Mouse (Mus musculus): Measurements from ENCODE around the gene Rpl13.
"Not testable (repeated sequence)": the region's sequence is repeated elsewhere in the genome, so short reads cannot be mapped to it uniquely, and the experiment has no call there.

Rpl13 gene

DNA sequence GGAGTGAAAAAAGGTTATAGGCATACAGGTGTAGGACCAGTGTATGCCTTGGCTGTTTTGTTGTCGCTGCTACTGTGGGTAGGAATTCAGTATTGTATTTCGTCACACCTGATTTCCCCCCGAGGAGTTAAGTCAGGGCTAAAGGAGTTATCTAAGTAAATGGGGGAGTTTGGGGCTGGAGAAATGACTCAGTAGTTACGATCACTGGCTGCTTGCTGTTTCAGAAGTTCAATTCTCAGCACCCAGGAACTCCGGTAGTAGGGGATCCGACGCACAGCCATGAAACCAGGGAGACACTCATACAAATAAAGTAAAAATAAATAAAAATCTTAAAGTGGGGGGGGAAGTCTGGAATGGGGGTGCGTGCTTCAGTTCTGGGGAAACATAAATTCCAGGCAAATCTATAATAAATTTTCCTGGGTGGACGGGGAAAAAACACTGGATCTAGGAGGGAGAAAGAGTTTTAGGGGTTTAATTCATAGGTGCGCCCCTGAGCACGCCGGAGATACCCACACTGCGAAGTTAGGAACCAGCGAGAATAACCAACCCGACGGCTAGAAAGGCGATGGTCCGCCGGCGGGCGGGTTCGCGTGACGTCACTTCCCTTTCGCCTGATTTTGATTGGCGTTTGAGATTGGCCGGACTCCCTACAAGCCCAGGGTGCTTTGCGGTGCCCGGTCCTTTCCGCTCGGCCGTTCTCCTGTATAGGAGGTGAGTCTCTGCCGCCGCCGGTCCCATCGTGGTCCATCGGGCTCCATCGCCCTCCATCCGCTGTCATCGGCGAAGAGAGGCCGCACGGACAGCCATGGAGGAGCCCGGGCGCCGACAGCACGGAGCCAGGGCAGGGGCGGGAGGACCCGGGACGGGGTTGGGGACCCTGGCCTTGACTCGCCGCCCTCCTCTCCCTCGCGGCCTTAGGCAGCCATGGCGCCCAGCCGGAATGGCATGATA, at the start of gene Rpl13:
TSS of gene Rpl13 (plus strand) at position 616 of the 951 bp plus-strand sequence.
- peak; percentile 95 to 98 for DNase-seq (ENCODE audit: low spot score in 2 of 2)

DNA sequence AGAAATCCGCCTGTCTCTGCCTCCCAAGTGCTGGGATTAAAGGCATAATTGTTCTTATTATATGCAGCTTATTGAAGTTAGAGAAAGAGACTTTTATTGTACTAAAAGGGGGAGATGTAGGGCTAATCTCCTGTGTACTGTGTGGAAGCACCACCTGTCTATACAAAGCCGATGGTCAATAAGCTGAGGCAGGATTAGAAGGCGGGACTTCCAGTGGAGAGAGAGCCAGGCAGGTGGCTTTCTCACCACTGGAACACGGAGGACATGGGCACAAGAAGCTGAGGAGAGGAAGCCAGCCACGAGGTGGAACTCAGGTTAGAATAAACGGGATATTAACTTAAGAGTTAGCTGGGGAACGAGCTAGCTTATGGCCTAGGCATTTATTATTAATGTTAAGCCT, 39.4 kb upstream of the Rpl13 start, which contains the start of gene Spg7:
TSS of gene Spg7 (plus strand) at position 222 of the 400 bp plus-strand sequence.
- DNase-seq (ENCODE audit: low spot score in 2 of 2), result no peak

DNA sequence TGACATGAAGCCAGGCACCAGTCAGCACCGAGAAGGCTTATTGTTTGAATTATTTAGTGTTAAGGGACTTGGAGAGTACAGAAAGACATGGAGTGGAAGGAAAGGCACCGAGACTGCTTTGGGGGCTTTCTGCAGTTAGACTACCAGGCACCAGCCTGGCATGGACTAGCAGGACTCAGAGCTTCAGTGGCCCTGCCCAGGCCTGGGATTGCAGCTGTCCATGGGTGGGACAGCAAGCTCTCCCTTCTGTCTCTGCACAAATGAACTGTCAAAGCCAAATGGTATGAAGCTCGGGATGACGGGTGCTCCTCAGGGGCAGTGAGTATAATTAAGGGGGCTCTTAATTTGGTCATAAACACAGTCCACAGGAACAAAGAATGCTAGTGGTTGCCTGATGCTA, 38.1 kb upstream of the Rpl13 start:
- DNase-seq (ENCODE audit: low spot score in 2 of 2), result no peak

DNA sequence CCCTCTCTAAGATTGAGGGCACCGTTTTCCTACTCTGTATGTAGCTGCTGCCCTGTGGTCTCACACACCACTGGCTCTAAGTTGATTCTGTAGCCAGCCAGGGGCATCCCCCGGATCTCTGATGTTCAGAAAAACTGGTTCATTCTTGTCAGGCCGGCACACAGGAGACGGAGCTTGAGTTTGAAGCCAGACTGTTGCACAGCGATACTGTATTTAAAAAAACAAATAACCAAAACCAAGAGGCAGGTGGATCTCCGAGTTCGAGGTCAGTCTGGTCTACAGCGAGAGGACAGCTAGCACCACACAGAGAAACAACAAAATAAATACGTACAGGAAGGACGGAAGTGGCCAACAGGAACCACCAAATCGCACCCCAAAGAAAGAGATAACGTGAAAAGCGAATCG, 37.3 kb upstream of the Rpl13 start:
- no peak for DNase-seq (ENCODE audit: low spot score in 2 of 2)

DNA sequence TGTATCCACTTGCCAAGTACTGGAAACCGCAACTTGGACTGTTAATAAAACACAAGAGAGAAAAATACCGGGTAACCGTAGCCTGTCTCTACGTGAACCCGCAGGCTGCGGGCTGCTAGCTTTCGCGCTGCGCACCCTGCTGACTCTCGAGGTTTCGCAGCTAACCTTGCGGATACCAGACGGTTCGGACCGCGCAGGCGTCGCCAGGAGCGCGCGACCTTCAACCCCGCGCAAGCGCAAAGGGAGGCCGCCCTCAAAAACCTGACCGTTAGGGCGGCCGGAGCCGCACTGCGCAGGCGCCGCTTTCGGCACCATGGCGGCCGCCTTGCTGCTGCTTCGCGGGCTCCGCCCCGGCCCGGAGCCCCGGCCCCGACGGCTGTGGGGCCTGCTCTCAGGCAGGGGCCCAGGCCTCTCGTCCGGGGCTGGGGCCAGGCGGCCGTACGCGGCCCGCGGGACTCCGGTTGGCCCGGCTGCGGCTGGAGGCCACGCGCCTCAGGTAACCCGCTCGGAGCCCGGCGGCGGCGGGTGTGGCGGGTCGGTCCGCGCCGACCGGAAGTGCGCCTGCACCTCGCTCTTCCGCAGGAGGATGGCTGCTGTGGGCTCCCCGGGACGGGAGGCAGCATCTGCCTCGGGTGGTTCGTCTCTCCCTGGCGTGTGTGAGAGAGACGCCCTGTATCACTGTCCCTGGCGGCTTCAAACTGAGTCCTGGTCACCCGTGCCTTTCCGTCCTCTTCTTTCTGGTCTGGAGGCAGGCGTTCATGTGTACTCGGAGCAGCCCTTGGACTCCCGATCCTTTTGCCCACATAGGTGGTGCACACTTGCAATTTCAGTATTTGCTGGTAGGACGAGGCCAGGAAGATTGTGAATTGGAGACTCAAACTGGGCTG, 36.7 kb upstream of the Rpl13 start:
- peak; percentile 87 to 94 for DNase-seq (ENCODE audit: low spot score in 2 of 2)

DNA sequence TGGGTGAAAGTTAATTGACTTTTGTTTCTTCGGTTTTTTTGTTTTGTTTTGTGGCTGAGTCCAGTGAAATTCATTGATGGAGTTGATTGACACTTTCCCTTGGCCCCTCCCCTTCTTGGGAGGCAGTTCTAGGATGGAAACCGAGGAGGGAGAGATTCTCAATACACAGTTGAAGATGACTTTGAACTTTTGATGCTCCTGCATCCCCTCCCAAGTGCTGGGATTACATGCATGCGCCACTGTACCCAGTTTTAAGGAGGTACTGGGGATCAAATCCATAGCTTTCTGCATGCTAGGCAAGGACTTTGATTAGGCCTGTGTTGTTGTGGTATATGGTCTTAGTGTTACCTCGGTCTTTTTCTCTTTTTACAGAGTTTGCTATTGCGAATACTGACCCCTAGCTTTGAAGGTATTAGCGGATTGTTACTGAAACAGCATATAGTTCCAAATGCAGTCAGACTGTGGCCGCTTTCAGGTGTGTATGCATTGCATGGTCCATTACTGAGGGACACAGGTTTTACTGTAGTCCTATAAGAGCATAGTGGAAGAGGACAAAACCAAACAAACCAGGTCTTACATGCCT, 36.0 kb upstream of the Rpl13 start:
- no peak for DNase-seq (ENCODE audit: low spot score in 2 of 2)

DNA sequence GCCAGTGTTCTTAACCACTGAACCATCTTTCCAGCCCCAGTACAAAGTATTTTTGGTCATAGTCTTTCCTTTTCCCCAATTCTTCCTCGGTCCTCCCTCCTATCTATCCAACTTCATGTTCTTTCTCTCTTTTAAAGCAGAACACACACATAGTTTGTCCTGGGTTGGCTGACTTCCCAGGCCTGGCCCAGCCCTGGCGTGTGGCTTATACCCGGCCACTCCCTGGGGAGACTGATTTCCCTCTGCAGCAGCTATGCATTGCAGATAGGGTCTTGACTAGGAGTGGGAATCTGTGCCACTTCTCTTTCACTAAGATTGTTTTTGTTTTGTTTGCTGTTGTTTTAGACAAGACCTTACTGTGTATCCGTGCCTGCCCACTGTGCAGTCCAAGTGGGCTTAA, 31.0 kb upstream of the Rpl13 start:
- no peak for DNase-seq (ENCODE audit: low spot score in 2 of 2)

DNA sequence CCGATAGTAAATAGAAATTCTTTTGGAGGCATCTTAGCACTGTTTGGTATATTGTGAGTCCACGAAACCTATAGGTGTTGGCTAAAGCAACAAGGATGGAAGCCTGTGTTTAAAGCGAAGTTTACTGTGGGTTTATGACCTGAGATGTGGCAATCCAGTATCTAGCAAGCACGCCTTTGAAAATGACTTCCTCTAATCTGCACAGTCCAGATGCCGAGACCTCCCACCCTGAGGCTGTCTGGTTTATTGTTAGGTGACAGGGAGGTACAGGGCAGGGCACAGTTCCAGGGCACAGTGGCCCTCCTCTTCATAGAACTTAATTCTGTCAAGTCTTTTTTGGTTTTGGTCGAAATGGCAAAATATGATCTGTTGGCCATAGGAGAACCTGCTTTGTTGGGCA, 24.9 kb upstream of the Rpl13 start:
- DNase-seq (ENCODE audit: low spot score in 2 of 2), result no peak

DNA sequence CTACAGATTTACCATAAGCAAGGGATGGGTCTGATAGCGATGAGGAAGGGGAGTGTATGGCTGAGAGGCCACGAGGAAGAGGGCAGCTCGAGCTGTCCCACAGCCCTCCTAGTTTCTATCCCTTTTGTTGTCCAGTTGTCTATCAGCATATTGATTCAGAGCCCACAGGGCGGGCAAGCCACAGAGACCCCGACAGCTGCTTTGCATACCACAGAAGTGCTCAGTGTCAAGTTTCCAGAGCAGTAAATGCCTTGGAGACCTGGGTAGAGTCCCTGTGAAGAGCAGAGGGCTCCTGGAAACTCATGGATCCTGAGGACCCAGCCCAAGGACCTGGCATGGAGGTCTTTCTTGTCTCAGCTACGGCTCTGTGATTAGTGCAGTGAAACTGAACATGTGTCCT, 19.2 kb upstream of the Rpl13 start:
- no peak for DNase-seq (ENCODE audit: low spot score in 2 of 2)

DNA sequence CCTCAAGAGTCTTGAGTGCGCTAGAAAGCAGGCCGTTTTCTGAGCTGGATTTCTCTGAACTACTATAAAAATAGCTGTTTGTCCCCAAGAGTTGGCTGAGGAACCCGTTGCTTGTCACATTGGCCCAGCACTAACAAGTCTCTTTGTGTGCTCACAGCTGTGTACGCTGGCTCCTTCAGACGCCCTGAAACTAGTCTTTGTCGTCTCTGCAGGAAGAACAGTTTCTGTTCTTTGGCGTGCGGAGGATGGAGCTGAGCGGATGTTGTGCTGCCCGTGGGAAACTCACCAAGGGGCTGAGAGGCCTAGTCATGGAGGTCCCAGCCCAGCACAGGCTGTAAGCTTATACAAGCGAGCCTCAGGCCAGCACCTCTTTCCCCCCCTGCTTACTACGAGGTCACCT, 18.5 kb upstream of the Rpl13 start:
- peak in 1 of 2 experiments; percentile 58 for DNase-seq (ENCODE audit: low spot score in 2 of 2)

DNA sequence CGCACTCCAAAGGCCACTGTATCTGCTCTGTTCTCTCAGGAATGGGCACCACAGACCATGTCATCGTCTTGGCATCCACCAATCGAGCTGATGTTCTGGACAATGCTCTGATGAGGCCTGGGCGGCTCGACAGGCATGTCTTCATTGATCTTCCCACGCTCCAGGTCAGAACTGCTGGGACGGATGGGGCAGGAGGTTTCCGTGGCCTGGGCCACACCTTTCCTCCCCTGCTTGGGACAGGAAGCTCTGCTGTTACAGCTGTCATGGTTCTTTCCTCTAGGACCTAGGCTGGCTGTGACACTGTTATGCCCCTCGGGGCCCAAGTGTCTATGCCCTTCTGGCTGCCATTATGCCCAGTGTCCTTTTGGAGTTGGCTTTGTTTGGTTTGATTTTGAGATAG, 14.9 kb upstream of the Rpl13 start:
- DNase-seq (ENCODE audit: low spot score in 2 of 2), result no peak

DNA sequence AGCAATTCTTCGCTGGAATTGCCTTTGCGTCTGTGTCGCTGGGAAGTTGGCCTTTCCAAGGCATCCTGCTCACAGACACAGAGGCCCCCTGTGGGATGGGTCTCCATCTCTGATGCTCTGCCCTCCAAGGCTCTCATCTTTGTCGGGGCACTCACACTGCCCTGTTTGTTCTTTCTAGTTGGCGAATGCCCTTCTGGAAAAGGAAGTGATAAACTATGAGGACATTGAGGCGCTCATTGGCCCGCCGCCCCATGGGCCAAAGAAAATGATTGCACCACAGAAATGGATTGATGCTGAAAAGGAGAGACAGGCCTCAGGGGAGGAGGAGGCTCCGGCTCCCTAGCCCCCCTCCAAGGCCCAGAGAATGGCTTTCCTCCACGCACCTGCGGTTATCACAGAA, 4.9 kb upstream of the Rpl13 start:
- peak in 1 of 2 experiments; percentile 49 for DNase-seq (ENCODE audit: low spot score in 2 of 2)

DNA sequence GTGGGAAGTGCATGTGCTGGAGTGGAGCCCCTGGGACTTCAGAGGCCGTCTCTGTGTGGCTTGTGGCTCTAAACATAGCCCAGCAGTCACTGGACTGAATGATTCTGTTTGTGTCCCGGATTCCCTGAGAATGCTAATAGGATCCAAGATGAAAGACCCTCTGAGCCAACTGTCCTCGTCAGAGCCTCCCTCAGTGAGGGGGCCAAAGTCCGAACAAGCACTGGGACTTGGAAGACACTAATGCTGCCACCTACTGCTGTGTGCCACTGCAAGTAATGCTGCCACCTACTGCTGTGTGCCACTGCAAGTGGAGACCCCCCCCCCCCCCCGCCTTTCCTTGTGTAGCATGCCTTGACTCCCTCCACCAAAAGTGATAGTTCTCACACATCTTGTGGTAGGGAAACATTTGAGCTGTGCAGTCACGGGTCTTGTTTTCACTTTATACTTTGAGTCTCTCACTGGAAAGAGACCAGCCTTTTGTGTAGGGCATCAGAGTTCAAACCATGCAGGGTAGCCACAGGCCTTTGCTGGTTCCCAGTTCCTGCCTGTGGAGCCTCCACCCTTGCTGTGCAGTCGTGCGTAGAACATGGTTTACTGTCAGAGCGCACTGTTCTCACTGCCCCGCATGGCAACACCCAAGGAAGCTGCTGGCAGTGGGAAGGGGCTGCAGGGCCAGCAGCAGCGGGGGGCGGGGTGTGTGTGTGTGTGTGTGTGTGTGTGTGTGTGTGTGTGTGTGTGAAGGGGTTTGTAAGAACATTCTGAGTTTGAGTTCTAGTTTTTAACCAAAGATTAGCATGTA, 4.2 kb upstream of the Rpl13 start:
- peak in 1 of 2 experiments; percentile 43 for DNase-seq (ENCODE audit: low spot score in 2 of 2)

DNA sequence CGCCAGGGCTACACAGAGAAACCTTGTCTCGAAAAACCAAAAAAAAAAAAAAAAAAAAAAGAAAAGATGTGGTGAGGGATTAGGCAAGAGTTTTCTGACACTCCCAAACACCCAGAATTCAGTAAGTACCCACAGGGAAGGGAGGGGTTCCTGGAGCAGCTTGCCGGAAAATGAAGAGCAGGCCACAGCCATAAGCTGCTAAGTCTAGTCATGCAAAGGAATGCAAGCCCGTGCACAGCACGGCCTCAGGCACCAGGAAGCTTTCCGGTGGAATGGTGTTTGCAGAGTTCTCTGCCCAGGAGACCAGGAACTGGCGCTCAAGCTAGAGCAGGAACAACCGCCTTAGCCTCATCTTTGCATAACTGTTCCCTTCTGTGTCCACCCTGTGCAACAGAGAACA, 1.9 kb upstream of the Rpl13 start:
- no peak for DNase-seq (ENCODE audit: low spot score in 2 of 2)

DNA sequence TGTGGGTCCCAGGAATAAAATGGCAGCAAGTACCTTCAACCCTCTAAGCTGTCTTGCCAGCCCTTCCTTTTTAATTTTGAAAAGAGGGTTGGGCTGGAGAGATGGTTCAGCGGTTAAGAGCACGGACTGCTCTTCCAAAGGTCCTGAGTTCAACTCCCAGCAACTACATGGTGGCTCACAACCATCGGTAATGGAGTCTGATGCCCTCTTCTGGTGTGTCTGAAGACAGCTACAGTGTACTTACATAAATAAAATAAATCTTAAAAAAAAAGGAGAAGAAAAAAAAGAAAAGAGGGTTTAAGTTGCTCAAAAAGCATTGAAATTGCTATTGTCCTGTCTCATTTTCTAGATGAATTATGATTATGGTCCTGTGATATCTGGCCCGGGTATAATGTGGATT, 906 bp upstream of the Rpl13 start:
- no peak for DNase-seq (ENCODE audit: low spot score in 2 of 2)

DNA sequence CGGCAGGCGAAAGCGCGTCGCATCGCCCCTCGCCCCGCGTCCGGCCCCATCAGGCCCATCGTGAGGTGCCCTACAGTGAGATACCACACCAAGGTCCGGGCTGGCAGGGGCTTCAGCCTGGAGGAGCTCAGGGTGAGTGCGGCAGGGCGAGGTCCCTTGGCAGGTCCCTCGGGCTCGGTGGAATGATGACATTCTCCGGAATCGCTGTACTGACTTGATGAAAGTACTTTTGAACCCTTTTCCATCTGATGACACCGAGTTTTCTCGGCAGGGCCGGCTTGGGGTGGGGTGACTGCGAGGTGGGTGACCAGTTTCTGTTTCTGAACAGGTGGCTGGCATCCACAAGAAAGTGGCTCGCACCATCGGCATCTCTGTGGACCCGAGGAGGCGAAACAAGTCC, 705 bp downstream of the Rpl13 start:
- not testable (repeated sequence) for DNase-seq (ENCODE audit: low spot score in 2 of 2)

DNA sequence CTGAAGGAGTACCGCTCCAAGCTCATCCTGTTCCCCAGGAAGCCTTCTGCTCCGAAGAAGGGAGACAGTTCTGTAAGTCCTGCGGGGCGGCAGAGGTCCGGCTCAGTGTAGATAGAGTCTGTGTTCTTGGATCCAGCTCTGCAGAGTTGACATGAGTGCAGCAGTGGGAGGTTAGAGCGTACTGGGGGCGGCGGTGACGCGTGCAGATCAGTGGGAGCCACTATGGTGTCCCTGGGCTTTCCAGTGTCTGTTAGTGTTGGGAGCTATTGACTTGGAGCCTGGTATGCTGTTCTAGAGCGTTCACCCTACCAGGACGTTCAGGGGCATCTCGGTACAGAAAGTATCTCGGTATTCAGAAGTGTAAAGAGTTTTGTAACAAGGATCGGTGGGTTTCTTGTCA, 1.1 kb downstream of the Rpl13 start:
- DNase-seq (ENCODE audit: low spot score in 2 of 2), result no peak

DNA sequence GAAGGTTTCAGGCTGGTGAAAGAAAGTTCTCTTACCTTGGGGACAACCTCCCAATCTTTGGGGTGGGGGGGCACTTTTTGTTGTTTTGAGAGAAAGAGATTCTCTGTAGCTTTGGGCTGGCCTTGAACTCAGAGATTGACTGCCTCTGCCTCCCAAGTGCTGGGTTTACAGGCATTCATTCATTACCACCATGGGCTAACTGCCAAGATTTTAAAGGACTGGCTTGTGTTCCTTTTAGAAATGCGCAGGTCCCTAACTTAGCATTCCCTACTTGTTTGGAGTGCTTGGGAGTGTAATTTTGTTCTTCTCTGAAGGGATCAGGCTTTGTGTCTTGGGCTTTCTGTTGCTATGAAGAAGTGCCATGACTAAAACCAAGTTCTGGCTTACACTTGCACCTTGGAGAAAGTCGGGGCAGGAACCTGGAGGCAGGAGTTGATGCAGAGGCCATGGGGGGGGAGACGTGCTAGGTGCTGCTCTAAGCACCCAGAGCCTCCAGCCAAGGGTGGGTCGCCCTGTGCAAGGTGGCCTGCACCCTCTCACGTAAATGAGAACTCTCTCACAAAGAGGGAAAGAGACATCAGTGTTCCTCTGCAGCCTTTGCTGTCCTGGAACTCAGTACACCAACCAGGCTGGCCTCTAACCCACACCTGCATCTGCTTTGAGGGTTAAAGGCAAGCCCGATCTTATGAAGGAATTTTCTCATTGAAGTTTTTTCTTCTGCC, 2.1 kb downstream of the Rpl13 start:
- DNase-seq (ENCODE audit: low spot score in 2 of 2), result no peak

DNA sequence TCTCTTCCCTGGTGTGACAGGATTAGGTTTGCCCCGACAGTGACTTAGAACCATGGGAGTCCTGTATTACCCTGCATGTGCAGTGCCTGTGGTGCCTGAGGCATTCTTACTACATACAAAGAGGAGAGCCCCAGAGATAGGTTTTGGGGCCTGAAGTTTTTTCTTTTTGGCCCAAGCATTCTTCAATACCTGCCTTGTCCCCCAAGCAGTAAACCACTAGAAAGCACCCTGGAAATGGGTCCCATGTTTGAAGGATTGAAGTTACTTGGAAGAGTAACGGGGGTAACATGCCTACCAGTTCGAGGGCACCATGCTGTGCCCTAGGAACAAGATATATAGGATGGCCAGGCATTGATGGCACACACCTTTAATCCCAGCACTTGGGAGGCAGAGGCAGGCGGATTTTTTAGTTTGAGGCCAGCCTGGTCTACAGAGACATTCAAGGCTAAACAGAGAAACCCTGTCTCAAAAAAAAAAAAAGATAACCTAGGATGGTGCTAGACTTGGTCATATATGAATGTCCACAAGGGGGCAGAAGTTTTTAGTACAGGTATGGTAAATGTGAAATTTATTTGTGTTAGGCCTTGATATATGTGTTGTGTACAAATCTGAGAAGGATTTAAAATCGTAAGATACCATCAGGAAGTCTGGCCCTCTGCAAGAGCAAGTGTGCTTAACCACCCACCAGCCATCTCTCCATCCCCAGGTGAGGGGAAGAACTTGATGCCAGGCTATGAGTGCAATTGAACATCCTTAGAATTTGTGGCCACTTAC, 3.6 kb downstream of the Rpl13 start:
- DNase-seq (ENCODE audit: low spot score in 2 of 2), result no peak

DNA sequence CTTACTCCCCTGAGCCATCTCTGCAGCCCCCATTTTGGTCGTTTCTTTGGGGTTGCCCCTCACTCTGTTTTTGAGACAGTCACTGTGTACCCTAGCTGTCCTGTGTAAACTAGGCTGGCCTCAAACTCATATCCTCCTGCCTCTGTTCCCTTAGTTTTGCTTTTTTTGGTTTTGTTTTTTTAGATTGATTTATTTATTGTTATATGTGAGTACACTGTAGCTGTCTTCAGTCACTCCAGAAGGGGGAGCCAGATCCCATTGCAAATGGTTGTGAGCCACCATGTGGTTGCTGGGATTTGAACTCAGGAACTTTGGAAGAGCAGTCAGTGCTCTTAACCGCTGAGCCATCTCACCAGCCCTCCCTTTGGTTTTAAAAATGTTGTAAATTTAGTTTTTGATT, 4.4 kb downstream of the Rpl13 start:
- DNase-seq (ENCODE audit: low spot score in 2 of 2), result no peak

Measured in frontal cortex, postnatal 14 days (tissue).